Mouse (Mus musculus): Measurements from ENCODE around the gene Apol9b. TPM values are rescaled to one million over a fixed set of nuclear protein-coding genes. Genes with fewer than 3 reads are reported as not detected.

Gene Apol9b
- polyA plus RNA-seq, 1 experiment, result not detected

DNA sequence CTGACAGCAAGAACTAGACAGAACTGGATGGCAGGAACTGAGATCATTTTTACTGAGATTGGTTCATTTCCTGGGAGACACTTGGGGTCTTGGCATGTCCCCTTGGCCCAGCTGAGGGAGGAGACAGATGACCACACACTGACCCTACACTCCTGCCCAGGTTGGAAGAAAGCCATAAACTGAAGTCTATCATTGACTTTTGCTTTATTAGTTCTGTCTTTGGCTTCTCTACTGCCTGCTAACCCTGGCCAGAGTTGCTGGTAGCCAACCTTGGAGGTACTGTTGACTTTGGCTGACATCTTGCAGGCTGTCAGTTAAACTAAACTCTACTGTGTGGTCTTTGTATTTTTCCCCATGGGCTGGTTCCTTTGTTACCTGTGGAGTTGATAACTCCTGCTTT lies 16.2 kb downstream of the Apol9b start:
- Histone ChIP-seq H3K4me3 (replicated peaks; ENCODE audit: control insufficient read depth, low read depth, low read length) (no peak overlapping the region), H3K27ac (ENCODE audit: control insufficient read depth, insufficient read depth, low read depth, low read length, poor library complexity) (no peak overlapping the region), H3K4me1 (ENCODE audit: control insufficient read depth, insufficient read depth, low read length) (no peaks in the 10 kb centered on the region)
- TF ChIP-seq POLR2A (IDR thresholded peaks at IDR 0.05; ENCODE audit: borderline replicate concordance, control insufficient read depth, low read depth, low read length) (no peak), CTCF (IDR thresholded peaks at IDR 0.05; ENCODE audit: control insufficient read depth, insufficient read depth, low read length) (no peak)

DNA sequence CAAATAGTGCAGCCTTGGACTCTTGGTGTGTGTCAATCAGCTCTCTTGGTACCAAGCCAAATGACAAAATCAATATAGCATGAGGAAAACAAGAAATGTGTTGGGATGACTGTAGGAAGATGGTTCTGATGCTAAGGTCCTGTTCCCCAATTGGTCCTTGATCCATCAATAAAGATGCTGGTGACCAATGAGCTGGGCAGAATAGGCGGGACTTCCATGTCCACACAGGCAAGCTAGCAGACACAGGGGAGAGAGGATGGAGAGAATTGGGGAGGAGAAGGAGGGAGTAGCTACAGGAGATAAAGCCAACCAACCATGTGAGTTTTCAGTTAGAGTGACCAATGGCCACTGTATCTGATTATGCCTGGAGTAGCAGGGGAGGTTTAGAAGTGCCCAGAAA lies 17.5 kb downstream of the Apol9b start:
- Histone ChIP-seq H3K4me3 (replicated peaks; ENCODE audit: control insufficient read depth, low read depth, low read length) (no peak overlapping the region), H3K27ac (ENCODE audit: control insufficient read depth, insufficient read depth, low read depth, low read length, poor library complexity) (no peak overlapping the region), H3K4me1 (ENCODE audit: control insufficient read depth, insufficient read depth, low read length) (no peaks in the 10 kb centered on the region)
- 100% methylated on average over 1 of the region's 1 CpGs for WGBS
- TF ChIP-seq CTCF (IDR thresholded peaks at IDR 0.05; ENCODE audit: control insufficient read depth, insufficient read depth, low read length), result no peak
- TF ChIP-seq POLR2A (IDR thresholded peaks at IDR 0.05; ENCODE audit: borderline replicate concordance, control insufficient read depth, low read depth, low read length), result no peak

DNA sequence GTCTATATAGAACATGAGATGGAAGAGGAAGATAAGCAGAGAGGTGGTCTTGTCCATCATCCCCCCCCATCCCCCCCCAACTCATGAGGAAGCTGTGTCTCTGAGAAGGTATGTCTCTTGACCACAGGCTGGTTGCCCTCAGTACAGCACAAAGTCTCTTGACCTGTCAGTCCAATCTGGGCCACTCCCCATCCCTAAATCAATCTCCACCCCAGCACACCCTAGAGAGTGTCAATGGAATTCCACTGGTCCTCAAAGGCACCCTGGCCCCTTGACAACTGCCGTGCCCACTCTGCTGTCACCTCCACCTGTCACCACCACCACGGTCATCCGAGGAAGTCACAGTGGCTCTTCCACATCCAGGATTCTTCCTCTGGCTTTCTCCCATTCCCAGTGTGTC lies 19.6 kb downstream of the Apol9b start:
- TF ChIP-seq CTCF (IDR thresholded peaks at IDR 0.05; ENCODE audit: control insufficient read depth, insufficient read depth, low read length) (no peak), POLR2A (IDR thresholded peaks at IDR 0.05; ENCODE audit: borderline replicate concordance, control insufficient read depth, low read depth, low read length) (no peak)
- 91% methylated on average over 3 of the region's 3 CpGs for WGBS
- Histone ChIP-seq H3K27ac (ENCODE audit: control insufficient read depth, insufficient read depth, low read depth, low read length, poor library complexity) (no peak overlapping the region), H3K4me3 (replicated peaks; ENCODE audit: control insufficient read depth, low read depth, low read length) (no peak overlapping the region), H3K4me1 (ENCODE audit: control insufficient read depth, insufficient read depth, low read length) (no peaks in the 10 kb centered on the region)

DNA sequence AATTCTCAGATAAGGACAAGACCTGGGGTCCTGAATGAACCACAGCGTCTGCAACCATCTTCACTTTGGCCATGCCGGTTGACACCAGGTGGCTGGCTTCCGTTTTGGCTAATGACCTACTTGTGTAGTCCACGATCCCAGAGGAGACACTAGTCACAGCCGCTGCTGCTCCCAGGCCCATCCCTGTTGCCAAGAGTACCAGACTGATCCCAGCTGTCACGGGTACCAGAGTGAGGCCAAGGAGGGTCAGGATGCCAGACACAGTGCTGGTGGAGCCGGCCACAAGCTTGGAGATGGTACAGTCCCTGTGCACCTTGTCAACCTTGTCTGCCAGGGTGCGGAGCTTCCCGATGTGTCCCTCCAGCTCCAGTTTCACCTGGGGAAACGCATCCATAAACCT lies 20.9 kb downstream of the Apol9b start:
- no peak for TF ChIP-seq POLR2A (IDR thresholded peaks at IDR 0.05; ENCODE audit: borderline replicate concordance, control insufficient read depth, low read depth, low read length)
- no peak for TF ChIP-seq CTCF (IDR thresholded peaks at IDR 0.05; ENCODE audit: control insufficient read depth, insufficient read depth, low read length)
- Histone ChIP-seq H3K4me3 (replicated peaks; ENCODE audit: control insufficient read depth, low read depth, low read length) (no peak overlapping the region), H3K4me1 (ENCODE audit: control insufficient read depth, insufficient read depth, low read length) (no peaks in the 10 kb centered on the region), H3K27ac (ENCODE audit: control insufficient read depth, insufficient read depth, low read depth, low read length, poor library complexity) (no peak overlapping the region)
- WGBS, result 97% methylated on average over 10 of the region's 10 CpGs

DNA sequence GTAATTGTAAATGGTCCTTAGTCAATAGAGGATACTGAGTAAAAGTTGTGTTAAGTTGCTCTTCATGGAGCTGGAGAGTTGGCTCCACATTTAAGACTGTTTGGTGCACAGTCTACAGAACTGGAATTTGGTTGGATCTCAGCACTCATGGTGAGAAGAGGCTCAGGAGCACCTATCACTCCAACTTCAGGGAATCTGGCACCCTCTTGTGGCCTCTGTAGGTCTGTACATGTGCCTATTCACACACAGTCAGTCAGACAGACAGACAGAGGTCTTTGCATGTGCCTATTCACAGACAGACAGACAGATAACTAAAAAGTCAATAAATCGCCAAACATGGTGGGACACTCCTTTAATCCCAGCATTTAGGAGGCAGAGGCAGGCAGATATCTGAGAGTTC lies 21.6 kb downstream of the Apol9b start:
- H3K4me1 ChIP-seq (ENCODE audit: control insufficient read depth, insufficient read depth, low read length), result no peaks in the 10 kb centered on the region; the same call in 1 of the 2 replicates
- no peak overlapping the region for H3K27ac ChIP-seq (ENCODE audit: control insufficient read depth, insufficient read depth, low read depth, low read length, poor library complexity)
- WGBS, result 49% methylated on average over 1 of the region's 1 CpGs
- TF ChIP-seq CTCF (IDR thresholded peaks at IDR 0.05; ENCODE audit: control insufficient read depth, insufficient read depth, low read length) (peak; percentile 54), POLR2A (IDR thresholded peaks at IDR 0.05; ENCODE audit: borderline replicate concordance, control insufficient read depth, low read depth, low read length) (no peak)
- no peak overlapping the region for H3K4me3 ChIP-seq (replicated peaks; ENCODE audit: control insufficient read depth, low read depth, low read length)

DNA sequence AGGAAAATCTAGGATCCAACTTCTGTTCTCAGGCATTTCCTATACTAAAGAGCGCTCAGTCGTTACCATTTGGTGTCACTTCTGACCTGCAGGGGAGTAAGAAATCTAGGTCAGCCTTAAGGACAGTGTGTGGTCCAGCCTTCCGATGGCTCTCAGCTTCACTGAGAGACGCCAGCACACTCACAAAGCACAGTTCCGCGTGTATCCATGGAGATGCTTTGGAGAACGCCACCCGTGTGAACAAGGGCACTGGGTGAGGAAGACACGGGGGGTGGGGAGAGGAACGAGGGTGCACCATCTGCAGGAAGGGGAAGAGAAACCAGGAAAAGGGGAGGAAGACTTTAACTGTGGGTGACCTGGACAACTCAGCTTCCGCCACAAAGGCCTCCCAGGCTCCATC lies 23.6 kb downstream of the Apol9b start:
- 56% methylated on average over 11 of the region's 11 CpGs for WGBS
- H3K4me1 ChIP-seq (ENCODE audit: control insufficient read depth, insufficient read depth, low read length), result peaks cover 1% of the 10 kb centered on the region; the same call in 1 of the 2 replicates
- H3K4me3 ChIP-seq (replicated peaks; ENCODE audit: control insufficient read depth, low read depth, low read length), result no peak overlapping the region
- TF ChIP-seq POLR2A (IDR thresholded peaks at IDR 0.05; ENCODE audit: borderline replicate concordance, control insufficient read depth, low read depth, low read length) (no peak), CTCF (IDR thresholded peaks at IDR 0.05; ENCODE audit: control insufficient read depth, insufficient read depth, low read length) (no peak)
- H3K27ac ChIP-seq (ENCODE audit: control insufficient read depth, insufficient read depth, low read depth, low read length, poor library complexity), result no peak overlapping the region

DNA sequence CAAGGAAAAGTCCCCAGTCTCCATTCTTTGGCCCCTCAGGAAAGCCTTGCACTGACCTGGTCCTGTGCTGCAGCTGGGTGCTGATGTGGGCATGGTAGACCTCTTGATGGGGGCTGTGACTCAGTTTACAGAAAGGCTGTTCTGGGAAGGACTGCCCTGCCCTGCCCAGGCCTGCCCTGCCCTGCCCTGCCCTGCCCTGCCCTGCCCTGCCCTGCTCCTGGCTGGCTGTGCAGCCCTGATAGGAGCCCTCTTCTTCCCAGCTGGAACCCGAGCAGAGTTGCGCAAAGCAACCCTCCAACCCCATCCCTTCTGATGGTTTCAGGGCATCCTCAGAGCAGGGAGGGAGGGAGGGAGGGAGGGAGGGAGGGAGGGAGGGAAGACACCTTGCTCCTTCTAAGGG lies 26.3 kb downstream of the Apol9b start:
- no peak for TF ChIP-seq POLR2A (IDR thresholded peaks at IDR 0.05; ENCODE audit: borderline replicate concordance, control insufficient read depth, low read depth, low read length)
- no peak for TF ChIP-seq CTCF (IDR thresholded peaks at IDR 0.05; ENCODE audit: control insufficient read depth, insufficient read depth, low read length)
- Histone ChIP-seq H3K4me3 (replicated peaks; ENCODE audit: control insufficient read depth, low read depth, low read length) (peak overlapping the region; percentile 70), H3K27ac (ENCODE audit: control insufficient read depth, insufficient read depth, low read depth, low read length, poor library complexity) (0 out of 2 replicates have a peak overlapping the region, but pooled peaks have one; percentile 7), H3K4me1 (ENCODE audit: control insufficient read depth, insufficient read depth, low read length) (peaks cover 1% of the 10 kb centered on the region; the same call in 1 of the 2 replicates)
- 53% methylated on average over 2 of the region's 2 CpGs for WGBS

DNA sequence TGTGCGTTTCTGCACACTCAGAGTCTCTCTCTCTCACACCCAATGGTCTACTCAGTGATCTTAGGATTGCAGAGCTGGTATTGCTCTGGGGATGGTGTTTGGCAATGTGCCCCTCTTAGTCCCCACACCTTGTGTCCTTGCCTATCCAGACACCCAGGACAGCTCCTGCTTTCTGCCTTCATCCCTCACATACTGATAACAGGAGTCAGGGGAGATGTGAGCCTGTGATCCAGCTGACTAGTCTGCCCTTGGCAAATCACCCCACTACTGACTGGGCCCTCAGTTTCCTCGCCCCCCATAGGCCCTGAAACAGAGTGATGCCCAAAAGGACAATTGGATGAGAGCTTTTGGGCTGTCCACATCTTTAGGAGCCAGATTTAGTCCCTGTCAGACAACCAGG lies 27.2 kb downstream of the Apol9b start:
- 62% methylated on average over 2 of the region's 2 CpGs for WGBS
- Histone ChIP-seq H3K4me1 (ENCODE audit: control insufficient read depth, insufficient read depth, low read length) (peaks cover 1% of the 10 kb centered on the region; the same call in 1 of the 2 replicates), H3K27ac (ENCODE audit: control insufficient read depth, insufficient read depth, low read depth, low read length, poor library complexity) (0 out of 2 replicates have a peak overlapping the region, but pooled peaks have one; percentile 38), H3K4me3 (replicated peaks; ENCODE audit: control insufficient read depth, low read depth, low read length) (peak overlapping the region; percentile 38)
- TF ChIP-seq CTCF (IDR thresholded peaks at IDR 0.05; ENCODE audit: control insufficient read depth, insufficient read depth, low read length), result no peak
- no peak for TF ChIP-seq POLR2A (IDR thresholded peaks at IDR 0.05; ENCODE audit: borderline replicate concordance, control insufficient read depth, low read depth, low read length)

DNA sequence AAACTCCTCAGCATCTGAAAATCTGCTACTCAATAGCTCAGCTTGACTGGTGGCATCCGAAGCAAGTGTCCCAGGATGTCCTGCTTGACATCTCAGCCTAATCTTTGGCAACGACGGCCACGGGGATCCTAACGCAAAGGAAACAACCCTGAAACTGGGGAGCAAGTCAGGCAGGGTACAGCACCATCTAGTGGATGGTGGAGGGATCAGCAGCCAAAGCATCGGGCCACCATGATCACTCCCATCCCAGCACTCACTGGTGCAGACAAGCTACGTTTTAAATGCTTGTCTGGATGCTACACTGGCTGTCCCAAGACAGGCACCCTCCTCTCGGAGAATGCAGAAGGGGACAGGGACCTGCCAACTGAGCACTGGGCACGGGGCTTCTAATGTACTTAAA lies 28.0 kb downstream of the Apol9b start, which contains the start of gene Apol8:
Apol8 (minus strand) TSS at position 156 of the 400 bp plus-strand sequence.
- Histone ChIP-seq H3K4me3 (replicated peaks; ENCODE audit: control insufficient read depth, low read depth, low read length) (peak within 1 kb of the TSS; percentile 39), H3K4me1 (ENCODE audit: control insufficient read depth, insufficient read depth, low read length) (peaks cover 1% of the 10 kb centered on the region; the same call in 1 of the 2 replicates), H3K27ac (ENCODE audit: control insufficient read depth, insufficient read depth, low read depth, low read length, poor library complexity) (peak within 1 kb of the TSS; percentile 68; the same call in 1 of the 2 replicates)
- WGBS, result 3% methylated on average over 9 of the region's 9 CpGs
- TF ChIP-seq CTCF (IDR thresholded peaks at IDR 0.05; ENCODE audit: control insufficient read depth, insufficient read depth, low read length), result peak; percentile 99
- no peak for TF ChIP-seq POLR2A (IDR thresholded peaks at IDR 0.05; ENCODE audit: borderline replicate concordance, control insufficient read depth, low read depth, low read length)

Data from bone marrow, adult 2 months (tissue).